Mouse (Mus musculus): ENCODE data around the gene Pou5f2. TPM values are rescaled to one million over a fixed set of nuclear protein-coding genes. Genes with fewer than 3 reads are reported as not detected.

Pou5f2 gene
- polyA plus RNA-seq, 1 experiment from 2014 or later: 1.5 TPM

DNA sequence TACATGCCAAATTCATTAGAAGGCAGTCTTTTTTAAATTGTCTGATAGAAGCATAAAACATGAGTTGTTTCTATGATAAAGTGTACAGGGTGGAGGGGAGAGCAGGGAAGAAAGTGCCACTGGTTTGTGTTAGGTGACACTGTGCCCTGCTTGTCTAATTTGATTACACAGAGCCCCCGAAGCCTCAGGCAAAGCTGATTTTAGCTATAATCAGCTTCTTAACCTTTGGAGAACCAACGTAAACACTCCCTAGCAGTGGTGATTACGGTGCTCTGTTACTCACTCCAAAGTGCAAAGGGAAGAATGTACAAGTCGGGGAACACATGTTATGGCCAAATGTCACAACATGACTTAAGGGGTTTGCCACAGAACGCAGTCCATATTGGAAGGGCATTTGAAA is 20.4 kb downstream of the Pou5f2 start:
- ATAC-seq (ENCODE audit: low FRiP score): no peak
- Histone ChIP-seq H3K9me3 (replicated peaks) (no peaks in the 10 kb centered on the region), H3K9ac (no peak overlapping the region), H3K27ac (no peak overlapping the region), H3K4me2 (replicated peaks) (no peak overlapping the region), H3K36me3 (no peaks in the 10 kb centered on the region), H3K4me3 (no peak overlapping the region), H3K4me1 (no peaks in the 10 kb centered on the region), H3K27me3 (no peaks in the 10 kb centered on the region)
- WGBS: 57% methylated on average over 5 of the region's 5 CpGs

Other genes starting within 250 kb of the Pou5f2 start
- 64.7 and 88.3 TPM in 2 replicates for gene Nr2f1, start 174.9 kb downstream of the Pou5f2 start, polyA plus RNA-seq (2016; fragmentation: Nextera tagmentation; extraction: Ambion mirVana)

All from hindbrain, embryonic 12.5 days (tissue).